Mouse (Mus musculus): Measurements from ENCODE around the gene Prpf6. TPM values are rescaled to one million over a fixed set of nuclear protein-coding genes. Genes with fewer than 3 reads are reported as not detected.

Prpf6 gene
- total and polyA plus RNA-seq, 3 experiments, result 28.3 to 53.8 (median 48.1) TPM

GRCm38 (mm10) chr2:181693339-181694280 is 101.9 kb downstream of the Prpf6 start, which contains the start of gene Rgs19 (continued):
- TF ChIP-seq KAT2A (IDR thresholded peaks at IDR 0.05; ENCODE audit: insufficient replicate concordance, low read length), result 0 out of 2 replicates have a peak, but pooled peaks have one; percentile 13

GRCm38 (mm10) chr2:181694581-181694980 is 102.9 kb downstream of the Prpf6 start:
- dilution Hi-C loops (cut with MboI; ENCODE audit: extremely low pct_ligation_motif_present, extremely low pct_unique_long_range_greater_than_20kb, low sequenced_read_pairs) (no loop called here), in situ Hi-C loops (cut with MboI; ENCODE audit: low pct_ligation_motif_present, low pct_unique_long_range_greater_than_20kb, low sequenced_read_pairs) (loop anchor here (10.0 kb wide), 2 partner anchors 80 to 290 kb away; no protein-coding TSS in a partner anchor)
- Histone ChIP-seq H3K27ac (ENCODE audit: insufficient read depth, low read depth) (no peak overlapping the region), H3K9ac (ENCODE audit: insufficient read depth, low read depth) (peak overlapping the region; percentile 78; the same call in 1 of the 2 replicates), H3K4me1 (ENCODE audit: control insufficient read depth in 1 of 2, insufficient read depth in 2 of 2) (peaks cover 21 to 52% of the 10 kb centered on the region in 2 experiments), H3K9me3 (replicated peaks; ENCODE audit: low read length) (no peaks in the 10 kb centered on the region), H3K4me3 (replicated peaks in 1 of 3; ENCODE audit: low read depth in 2 of 3, low read length in 2 of 3, poor library complexity in 1 of 3) (peak overlapping the region in 2 of 3 experiments; percentile 70 to 71), H3K79me2 (replicated peaks; ENCODE audit: control insufficient read depth, extremely low read depth, insufficient read depth, poor library complexity, severe bottlenecking) (peaks cover 20% of the 10 kb centered on the region), H3K36me3 (replicated peaks in 1 of 2; ENCODE audit: control insufficient read depth in 1 of 2, insufficient read depth in 1 of 2, low read length in 1 of 2) (peaks cover 8 to 23% of the 10 kb centered on the region in 2 experiments), H3K4me2 (ENCODE audit: insufficient read depth, low read depth, poor library complexity, severe bottlenecking) (0 out of 2 replicates have a peak overlapping the region, but pooled peaks have one; percentile 64), H3K27me3 (replicated peaks) (no peaks in the 10 kb centered on the region)
- no peak for DNase-seq (ENCODE audit: extremely low read depth)
- no peak for TF ChIP-seq E2F4 (IDR thresholded peaks at IDR 0.05; ENCODE audit: insufficient replicate concordance, low read depth, low read length)
- TF ChIP-seq MAFK (IDR thresholded peaks at IDR 0.05; ENCODE audit: insufficient replicate concordance, low read length), result no peak
- no peak for TF ChIP-seq JUND (conservative IDR thresholded peaks at IDR 0.05; ENCODE audit: low read depth, low read length)
- no peak for TF ChIP-seq POLR2A (IDR thresholded peaks at IDR 0.05; ENCODE audit: low read depth, low read length)
- TF ChIP-seq ETS1 (conservative IDR thresholded peaks at IDR 0.05; ENCODE audit: low read depth, low read length), result no peak
- TF ChIP-seq ZKSCAN1 (IDR thresholded peaks at IDR 0.05; ENCODE audit: borderline replicate concordance, low read depth, low read length), result no peak
- TF ChIP-seq IRF4 (IDR thresholded peaks at IDR 0.05; ENCODE audit: low read depth, low read length), result no peak

GRCm38 (mm10) chr2:181695776-181696175 is 104.1 kb downstream of the Prpf6 start:
- no peak for DNase-seq (ENCODE audit: extremely low read depth)
- Histone ChIP-seq H3K27me3 (replicated peaks) (no peaks in the 10 kb centered on the region), H3K79me2 (replicated peaks; ENCODE audit: control insufficient read depth, extremely low read depth, insufficient read depth, poor library complexity, severe bottlenecking) (peaks cover 20% of the 10 kb centered on the region), H3K9ac (ENCODE audit: insufficient read depth, low read depth) (no peak overlapping the region), H3K4me1 (ENCODE audit: control insufficient read depth in 1 of 2, insufficient read depth in 2 of 2) (peaks cover 12 to 40% of the 10 kb centered on the region in 2 experiments), H3K4me3 (replicated peaks in 1 of 3; ENCODE audit: low read depth in 2 of 3, low read length in 2 of 3, poor library complexity in 1 of 3) (no peak overlapping the region), H3K9me3 (replicated peaks; ENCODE audit: low read length) (no peaks in the 10 kb centered on the region), H3K36me3 (replicated peaks in 1 of 2; ENCODE audit: control insufficient read depth in 1 of 2, insufficient read depth in 1 of 2, low read length in 1 of 2) (peaks cover 6 to 11% of the 10 kb centered on the region in 2 experiments), H3K4me2 (ENCODE audit: insufficient read depth, low read depth, poor library complexity, severe bottlenecking) (no peak overlapping the region), H3K27ac (ENCODE audit: insufficient read depth, low read depth) (no peak overlapping the region)
- in situ Hi-C loops (cut with MboI; ENCODE audit: low pct_ligation_motif_present, low pct_unique_long_range_greater_than_20kb, low sequenced_read_pairs) (loop anchor here (10.0 kb wide), 2 partner anchors 81 to 291 kb away; no protein-coding TSS in a partner anchor), dilution Hi-C loops (cut with MboI; ENCODE audit: extremely low pct_ligation_motif_present, extremely low pct_unique_long_range_greater_than_20kb, low sequenced_read_pairs) (no loop called here)
- TF ChIP-seq EP300 (IDR thresholded peaks at IDR 0.05; ENCODE audit: low read length) (no peak), ZMIZ1 (IDR thresholded peaks at IDR 0.05; ENCODE audit: low read depth, low read length) (no peak), JUND (conservative IDR thresholded peaks at IDR 0.05; ENCODE audit: low read depth, low read length) (no peak), SMC3 (IDR thresholded peaks at IDR 0.05; ENCODE audit: low read depth, low read length) (no peak), CHD1 (IDR thresholded peaks at IDR 0.05; ENCODE audit: low read depth, low read length) (no peak), IRF4 (IDR thresholded peaks at IDR 0.05; ENCODE audit: low read depth, low read length) (no peak), KAT2A (IDR thresholded peaks at IDR 0.05; ENCODE audit: insufficient replicate concordance, low read length) (no peak), GABPA (IDR thresholded peaks at IDR 0.05; ENCODE audit: insufficient replicate concordance, low read depth, low read length) (no peak), ZC3H11A (IDR thresholded peaks at IDR 0.05; ENCODE audit: low read depth, low read length) (no peak), JUN (IDR thresholded peaks at IDR 0.05; ENCODE audit: insufficient read depth, low read depth, low read length) (no peak)
